Mouse (Mus musculus): Measurements from ENCODE around the gene Rpap1. TPM values are rescaled to one million over a fixed set of nuclear protein-coding genes. Genes with fewer than 3 reads are reported as not detected.

The Rpap1 gene
- polyA plus RNA-seq, 1 experiment from 2014 or later, result 20.5 TPM

- Histone ChIP-seq H3K27ac (ENCODE audit: low read length) (no peak overlapping the region), H3K9ac (replicated peaks; ENCODE audit: low read depth, low read length) (no peak overlapping the region), H3K9me3 (ENCODE audit: control insufficient read depth, low read length) (no peaks in the 10 kb centered on the region), H3K4me1 (replicated peaks; ENCODE audit: control insufficient read depth, insufficient read depth, low read length) (peaks cover 6% of the 10 kb centered on the region), H3K4me2 (ENCODE audit: low read length) (no peak overlapping the region), H3K36me3 (ENCODE audit: control insufficient read depth, insufficient read depth) (peaks cover 2% of the 10 kb centered on the region; the same call in 1 of the 2 replicates), H3K27me3 (replicated peaks; ENCODE audit: control insufficient read depth, insufficient read depth, low read length) (no peaks in the 10 kb centered on the region), H3K4me3 (replicated peaks; ENCODE audit: low read length) (no peak overlapping the region)
- WGBS, result 71% methylated on average over 12 of the region's 12 CpGs
- ATAC-seq, result no peak
These were observed 23.6 kb upstream of the Rpap1 start for GRCm38 (mm10) chr2:119810890-119811289.

GRCm38 (mm10) chr2:119808881-119809280 lies 21.5 kb upstream of the Rpap1 start:
- Histone ChIP-seq H3K4me1 (replicated peaks; ENCODE audit: control insufficient read depth, insufficient read depth, low read length) (peaks cover 14% of the 10 kb centered on the region), H3K36me3 (ENCODE audit: control insufficient read depth, insufficient read depth) (peaks cover 2% of the 10 kb centered on the region; the same call in 1 of the 2 replicates), H3K27ac (ENCODE audit: low read length) (no peak overlapping the region), H3K27me3 (replicated peaks; ENCODE audit: control insufficient read depth, insufficient read depth, low read length) (no peaks in the 10 kb centered on the region), H3K9me3 (ENCODE audit: control insufficient read depth, low read length) (no peaks in the 10 kb centered on the region), H3K4me3 (replicated peaks; ENCODE audit: low read length) (no peak overlapping the region), H3K9ac (replicated peaks; ENCODE audit: low read depth, low read length) (no peak overlapping the region), H3K4me2 (ENCODE audit: low read length) (no peak overlapping the region)
- ATAC-seq, result no peak
- 60% methylated on average over 4 of the region's 4 CpGs for WGBS

GRCm38 (mm10) chr2:119808438-119808837 lies 21.1 kb upstream of the Rpap1 start:
- no peak for ATAC-seq
- Histone ChIP-seq H3K27me3 (replicated peaks; ENCODE audit: control insufficient read depth, insufficient read depth, low read length) (no peaks in the 10 kb centered on the region), H3K4me1 (replicated peaks; ENCODE audit: control insufficient read depth, insufficient read depth, low read length) (peaks cover 19% of the 10 kb centered on the region), H3K9me3 (ENCODE audit: control insufficient read depth, low read length) (no peaks in the 10 kb centered on the region), H3K36me3 (ENCODE audit: control insufficient read depth, insufficient read depth) (peaks cover 2% of the 10 kb centered on the region; the same call in 1 of the 2 replicates), H3K27ac (ENCODE audit: low read length) (no peak overlapping the region), H3K4me3 (replicated peaks; ENCODE audit: low read length) (no peak overlapping the region), H3K9ac (replicated peaks; ENCODE audit: low read depth, low read length) (no peak overlapping the region), H3K4me2 (ENCODE audit: low read length) (no peak overlapping the region)
- 33% methylated on average over 4 of the region's 4 CpGs for WGBS

- Histone ChIP-seq H3K36me3 (ENCODE audit: control insufficient read depth, insufficient read depth) (no peaks in the 10 kb centered on the region), H3K9me3 (ENCODE audit: control insufficient read depth, low read length) (no peaks in the 10 kb centered on the region), H3K9ac (replicated peaks; ENCODE audit: low read depth, low read length) (no peak overlapping the region), H3K27me3 (replicated peaks; ENCODE audit: control insufficient read depth, insufficient read depth, low read length) (no peaks in the 10 kb centered on the region), H3K4me3 (replicated peaks; ENCODE audit: low read length) (no peak overlapping the region), H3K4me1 (replicated peaks; ENCODE audit: control insufficient read depth, insufficient read depth, low read length) (peaks cover 36% of the 10 kb centered on the region), H3K4me2 (ENCODE audit: low read length) (no peak overlapping the region), H3K27ac (ENCODE audit: low read length) (no peak overlapping the region)
- 42% methylated on average over 8 of the region's 8 CpGs for WGBS
- no peak for ATAC-seq
These were observed 18.2 kb upstream of the Rpap1 start for GRCm38 (mm10) chr2:119805536-119805935.

- ATAC-seq, result no peak
- H3K9ac ChIP-seq (replicated peaks; ENCODE audit: low read depth, low read length), result no peak overlapping the region
- 16% methylated on average over 9 of the region's 9 CpGs for WGBS
- no peaks in the 10 kb centered on the region for H3K36me3 ChIP-seq (ENCODE audit: control insufficient read depth, insufficient read depth)
- peaks cover 41% of the 10 kb centered on the region for H3K4me1 ChIP-seq (replicated peaks; ENCODE audit: control insufficient read depth, insufficient read depth, low read length)
- H3K4me3 ChIP-seq (replicated peaks; ENCODE audit: low read length), result no peak overlapping the region
- H3K9me3 ChIP-seq (ENCODE audit: control insufficient read depth, low read length), result no peaks in the 10 kb centered on the region
- H3K27me3 ChIP-seq (replicated peaks; ENCODE audit: control insufficient read depth, insufficient read depth, low read length), result no peaks in the 10 kb centered on the region
- H3K4me2 ChIP-seq (ENCODE audit: low read length), result no peak overlapping the region
- H3K27ac ChIP-seq (ENCODE audit: low read length), result no peak overlapping the region
These were observed 17.4 kb upstream of the Rpap1 start for GRCm38 (mm10) chr2:119804776-119805175.

- Histone ChIP-seq H3K36me3 (ENCODE audit: control insufficient read depth, insufficient read depth) (no peaks in the 10 kb centered on the region), H3K4me3 (replicated peaks; ENCODE audit: low read length) (no peak overlapping the region), H3K4me1 (replicated peaks; ENCODE audit: control insufficient read depth, insufficient read depth, low read length) (peaks cover 41% of the 10 kb centered on the region), H3K9me3 (ENCODE audit: control insufficient read depth, low read length) (no peaks in the 10 kb centered on the region), H3K27ac (ENCODE audit: low read length) (no peak overlapping the region), H3K4me2 (ENCODE audit: low read length) (no peak overlapping the region), H3K9ac (replicated peaks; ENCODE audit: low read depth, low read length) (no peak overlapping the region), H3K27me3 (replicated peaks; ENCODE audit: control insufficient read depth, insufficient read depth, low read length) (no peaks in the 10 kb centered on the region)
- ATAC-seq, result no peak
- WGBS, result 21% methylated on average over 5 of the region's 5 CpGs
These were observed 16.9 kb upstream of the Rpap1 start for GRCm38 (mm10) chr2:119804275-119804628.

- no peaks in the 10 kb centered on the region for H3K27me3 ChIP-seq (replicated peaks; ENCODE audit: control insufficient read depth, insufficient read depth, low read length)
- H3K27ac ChIP-seq (ENCODE audit: low read length), result no peak overlapping the region; the same call in 1 of the 2 replicates
- no peaks in the 10 kb centered on the region for H3K36me3 ChIP-seq (ENCODE audit: control insufficient read depth, insufficient read depth)
- H3K9ac ChIP-seq (replicated peaks; ENCODE audit: low read depth, low read length), result no peak overlapping the region
- H3K4me1 ChIP-seq (replicated peaks; ENCODE audit: control insufficient read depth, insufficient read depth, low read length), result peaks cover 42% of the 10 kb centered on the region
- no peak for ATAC-seq
- H3K4me3 ChIP-seq (replicated peaks; ENCODE audit: low read length), result no peak overlapping the region
- no peak overlapping the region for H3K4me2 ChIP-seq (ENCODE audit: low read length)
- WGBS, result 8% methylated on average over 6 of the region's 6 CpGs
- H3K9me3 ChIP-seq (ENCODE audit: control insufficient read depth, low read length), result no peaks in the 10 kb centered on the region
These were observed 16.4 kb upstream of the Rpap1 start for GRCm38 (mm10) chr2:119803618-119804274.

GRCm38 (mm10) chr2:119802767-119803617 lies 15.7 kb upstream of the Rpap1 start:
- H3K9me3 ChIP-seq (ENCODE audit: control insufficient read depth, low read length), result no peaks in the 10 kb centered on the region
- H3K4me2 ChIP-seq (ENCODE audit: low read length), result no peak overlapping the region
- H3K27ac ChIP-seq (ENCODE audit: low read length), result no peak overlapping the region; the same call in 1 of the 2 replicates
- no peaks in the 10 kb centered on the region for H3K36me3 ChIP-seq (ENCODE audit: control insufficient read depth, insufficient read depth)
- H3K4me3 ChIP-seq (replicated peaks; ENCODE audit: low read length), result no peak overlapping the region
- ATAC-seq, result peak; percentile 70
- no peak overlapping the region for H3K9ac ChIP-seq (replicated peaks; ENCODE audit: low read depth, low read length)
- peaks cover 43% of the 10 kb centered on the region for H3K4me1 ChIP-seq (replicated peaks; ENCODE audit: control insufficient read depth, insufficient read depth, low read length)
- H3K27me3 ChIP-seq (replicated peaks; ENCODE audit: control insufficient read depth, insufficient read depth, low read length), result no peaks in the 10 kb centered on the region; the same call in 1 of the 2 replicates
- 13% methylated on average over 10 of the region's 10 CpGs for WGBS

All from forebrain, embryonic 16.5 days (tissue).